Mouse (Mus musculus) olfactory bulb, adult 2 months (tissue): ENCODE measurements around the gene Ldlrap1. TPM values are rescaled to one million over a fixed set of nuclear protein-coding genes. Genes with fewer than 3 reads are reported as not detected.
A peak's percentile ranks its signal among the peaks of the same experiment; 100 is the strongest.

ENCODE experiments used
- H3K27ac ChIP-seq: fragments of 200-500 bp; 2 replicates; pipeline ENCODE4 v1.5.1; 2012; ENCODE audit warnings: low read depth, low read length; ENCODE audit not compliant: insufficient read depth
- H3K4me1 ChIP-seq: fragments of 200-500 bp; 2 replicates; pipeline ENCODE4 v1.6.1; 2012; ENCODE audit warnings: low read length; ENCODE audit not compliant: control insufficient read depth, insufficient read depth
- H3K4me3 ChIP-seq: fragments of 200-500 bp; 2 replicates; pipeline ENCODE4 v1.5.1; 2012; ENCODE audit warnings: mild to moderate bottlenecking, low read depth, low read length, moderate library complexity; ENCODE audit not compliant: insufficient read depth
- CTCF ChIP-seq: fragments of 200-500 bp; IDR thresholded peaks from 2 replicates; pipeline ENCODE4 v1.5.1; 2012; ENCODE audit warnings: low read depth, mild to moderate bottlenecking, low read length, moderate library complexity; ENCODE audit not compliant: insufficient read depth
- POLR2A ChIP-seq: fragments of 200-500 bp; IDR thresholded peaks from 2 replicates; pipeline ENCODE4 v1.6.1; 2012; ENCODE audit warnings: mild to moderate bottlenecking, low read depth, low read length, moderate library complexity; ENCODE audit not compliant: insufficient read depth
- WGBS: fragments of 180-500 bp; shearing (Covaris S2); methylation state at CpG from one replicate; pipeline ENCODE4 v1.1.7; 2018; 5-methylcytosine and 5-hydroxymethylcytosine counted together
- polyA plus RNA-seq: library from polyadenylated mRNA; stranded (reverse); fragments of >200 nt; gene quantifications from 2 replicates; pipeline ENCODE4 v1.2.4, GENCODE M21; 2012; ENCODE audit warnings: low replicate concordance; ENCODE audit not compliant: missing spikeins, insufficient read depth, insufficient read length

The Ldlrap1 gene
- polyA plus RNA-seq, 1 experiment = not detected

DNA sequence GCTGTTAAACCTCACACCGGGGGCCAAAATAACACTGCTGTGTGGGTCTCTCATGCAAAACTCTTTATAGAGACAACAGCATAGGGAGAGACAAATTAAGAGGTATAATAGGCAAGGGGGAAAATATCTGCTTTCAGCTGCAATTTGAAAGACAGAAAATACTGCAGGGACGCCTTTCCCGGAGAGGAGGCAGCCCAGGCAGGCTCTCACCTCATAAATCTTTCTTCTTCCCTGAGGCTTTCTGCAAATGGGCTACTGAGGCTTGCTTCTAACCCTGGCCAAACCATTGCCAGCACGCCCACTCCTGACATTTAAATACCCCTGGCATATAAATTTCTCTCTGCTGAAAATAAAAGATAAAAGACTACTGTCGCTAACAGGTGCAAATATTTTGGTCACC, 62.5 kb downstream of the Ldlrap1 start:
- TF ChIP-seq CTCF (no peak), POLR2A (no peak)
- H3K27ac ChIP-seq = no peak overlapping the region
- no peak overlapping the region for H3K4me3 ChIP-seq
- WGBS = 45% methylated on average over 5 of the region's 5 CpGs
- H3K4me1 ChIP-seq = peaks cover 29% of the 10 kb centered on the region

DNA sequence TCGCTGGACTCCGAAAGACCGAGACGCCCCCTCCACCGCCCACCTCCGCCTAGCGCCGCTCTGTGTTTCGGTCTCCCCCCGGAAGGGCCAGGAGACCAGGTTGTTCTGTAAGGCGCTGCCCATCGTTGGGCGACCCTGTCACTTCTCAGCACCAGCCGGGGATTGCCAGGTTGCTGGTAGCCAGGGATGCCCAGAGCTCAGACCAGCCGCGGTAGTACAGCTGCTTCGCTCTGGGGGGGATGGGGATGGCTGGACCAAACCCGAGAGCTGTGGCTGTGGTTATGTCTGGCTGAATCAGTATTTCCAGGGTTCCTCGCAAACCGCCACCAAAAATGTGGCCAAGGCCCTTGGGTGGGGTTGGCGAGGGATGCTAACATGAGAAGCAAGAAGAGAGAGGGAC, 63.2 kb downstream of the Ldlrap1 start:
- 2% methylated on average over 21 of the region's 21 CpGs for WGBS
- Histone ChIP-seq H3K4me1 (peaks cover 29% of the 10 kb centered on the region), H3K4me3 (peak overlapping the region; percentile 57), H3K27ac (0 out of 2 replicates have a peak overlapping the region, but pooled peaks have one; percentile 7)
- no peak for TF ChIP-seq CTCF
- TF ChIP-seq POLR2A = no peak

DNA sequence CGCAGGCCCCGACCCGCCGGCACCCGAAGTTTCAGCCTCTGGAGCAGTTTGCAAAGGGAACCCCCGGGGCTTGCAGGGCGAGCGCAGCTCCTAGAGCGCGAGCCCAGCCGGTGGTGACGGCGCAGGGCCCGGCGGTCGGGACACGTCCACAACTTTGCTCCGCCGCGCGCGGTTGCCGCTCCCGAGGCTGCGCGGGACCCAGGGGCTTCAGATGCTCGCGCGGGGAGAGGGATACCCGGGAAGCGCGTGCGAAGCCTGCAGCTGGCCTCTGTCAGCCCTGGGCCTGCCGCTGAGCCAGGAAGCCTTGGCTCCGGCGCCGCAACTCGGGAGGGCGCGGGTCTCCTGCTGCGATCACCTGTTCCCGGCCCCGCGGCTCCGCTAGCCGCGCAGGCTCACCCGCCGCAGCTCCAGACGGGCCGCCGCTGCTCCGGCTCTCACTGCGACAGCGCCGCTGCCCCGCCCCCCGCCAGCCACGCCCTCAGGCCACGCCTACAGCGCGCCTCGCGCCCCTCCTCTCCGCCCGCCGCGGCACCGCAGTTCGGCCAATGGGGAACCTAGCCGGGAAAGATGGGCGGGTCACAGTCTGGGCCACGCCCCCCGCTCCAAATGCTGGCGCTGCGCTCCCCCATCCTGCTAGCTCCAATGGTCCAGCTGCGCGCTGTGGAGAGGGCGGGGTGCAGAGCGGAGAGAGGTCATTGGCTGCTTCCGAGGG, 63.8 kb downstream of the Ldlrap1 start, which contains the start of gene Man1c1:
TSS of gene Man1c1 (minus strand) at position 456 of the 712 bp plus-strand sequence.
- peak within 1 kb of the TSS; percentile 57 for H3K4me3 ChIP-seq
- H3K27ac ChIP-seq = 0 out of 2 replicates have a peak within 1 kb of the TSS, but pooled peaks have one; percentile 7
- peaks cover 29% of the 10 kb centered on the region for H3K4me1 ChIP-seq
- TF ChIP-seq CTCF (no peak), POLR2A (peak; percentile 50)
- WGBS = under 1% methylated on average over 80 of the region's 81 CpGs

DNA sequence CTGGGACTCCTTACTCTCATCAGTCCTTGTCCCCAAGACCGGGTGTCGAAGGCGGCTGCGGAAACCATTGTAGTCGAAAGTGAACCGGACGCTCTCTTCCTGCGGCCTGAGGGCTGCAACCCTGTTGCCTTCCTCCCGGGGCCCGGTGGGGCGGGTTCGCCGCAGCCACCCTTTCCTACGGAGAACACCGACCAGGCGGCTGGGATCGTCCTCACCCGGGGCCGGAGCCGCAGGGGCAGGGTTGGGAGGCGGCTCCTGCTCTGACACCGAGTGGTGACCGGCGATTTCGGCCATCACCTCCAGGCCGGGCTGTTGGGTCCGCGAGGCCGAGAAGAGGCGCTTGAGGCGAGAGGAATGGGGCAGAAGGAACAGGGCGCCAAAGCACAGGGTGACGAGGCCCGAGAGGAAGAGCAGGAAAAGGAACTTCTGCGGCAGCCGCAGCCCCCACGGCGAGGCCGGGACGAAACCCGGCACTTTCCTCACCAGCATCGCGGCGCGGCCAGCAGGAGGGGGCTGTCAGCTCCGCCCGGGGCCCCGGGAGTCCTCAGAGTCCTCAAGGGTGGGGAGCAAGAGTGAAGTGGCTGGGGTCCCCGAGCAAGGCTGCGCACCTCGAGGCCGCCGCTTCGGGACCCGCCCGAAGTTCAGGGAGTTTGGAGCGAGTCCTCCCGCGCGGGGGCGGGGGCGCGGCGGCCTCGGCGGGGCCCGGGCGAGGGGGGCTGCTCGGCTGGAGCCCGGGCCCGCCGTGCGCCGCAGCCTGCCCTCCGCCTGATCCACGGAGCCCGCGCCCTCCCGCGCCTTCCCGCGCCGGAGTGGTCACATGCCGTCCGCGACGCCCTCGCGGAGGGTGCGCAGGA, 64.6 kb downstream of the Ldlrap1 start:
- TF ChIP-seq POLR2A = no peak
- no peak for TF ChIP-seq CTCF
- peak overlapping the region; percentile 57 for H3K4me3 ChIP-seq
- H3K4me1 ChIP-seq = peaks cover 29% of the 10 kb centered on the region
- H3K27ac ChIP-seq = no peak overlapping the region
- WGBS = 2% methylated on average over 90 of the region's 90 CpGs

DNA sequence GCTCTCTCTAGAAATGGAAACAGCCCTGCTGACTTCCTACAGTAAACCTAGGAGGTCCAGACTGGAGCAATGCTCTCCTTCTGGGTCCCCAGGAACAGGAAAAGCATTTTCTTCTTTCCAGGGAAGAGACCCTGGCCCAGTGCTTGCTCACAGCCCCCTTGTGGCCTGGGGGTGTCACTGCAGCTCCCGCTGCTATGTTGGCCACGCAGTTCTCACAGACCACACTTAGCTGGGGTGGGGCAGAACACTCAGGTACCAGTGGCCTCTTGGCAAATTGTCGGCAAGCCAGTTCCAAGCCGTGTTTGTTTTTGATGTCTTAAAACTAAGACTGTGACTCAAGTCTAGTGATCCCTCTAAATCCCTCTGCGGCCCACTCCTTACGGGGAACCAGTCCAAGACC, 65.9 kb downstream of the Ldlrap1 start:
- no peak overlapping the region for H3K27ac ChIP-seq
- peaks cover 29% of the 10 kb centered on the region for H3K4me1 ChIP-seq
- H3K4me3 ChIP-seq = peak overlapping the region; percentile 11; the same call in 1 of the 2 replicates
- 23% methylated on average over 6 of the region's 6 CpGs for WGBS
- TF ChIP-seq POLR2A (no peak), CTCF (peak; percentile 86)

DNA sequence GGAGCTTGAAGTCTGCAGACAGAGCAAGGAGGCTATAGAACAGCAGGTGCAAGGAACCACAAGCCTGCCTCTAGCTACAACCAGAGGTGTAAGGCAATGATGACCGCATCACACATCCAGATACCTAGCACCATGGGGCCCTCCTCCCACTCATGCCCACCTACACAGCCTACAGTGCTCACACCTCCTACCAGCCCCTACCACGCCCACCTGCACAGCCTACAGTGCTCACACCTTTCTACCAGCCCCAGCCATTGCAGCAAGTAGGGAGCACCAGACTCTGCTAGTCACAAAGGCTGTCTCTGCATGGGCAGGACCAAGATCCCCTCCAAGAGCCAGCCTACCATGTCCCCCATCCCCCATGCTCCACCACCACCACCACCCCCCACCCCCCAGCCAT, 66.9 kb downstream of the Ldlrap1 start:
- Histone ChIP-seq H3K27ac (no peak overlapping the region), H3K4me1 (peaks cover 29% of the 10 kb centered on the region), H3K4me3 (no peak overlapping the region)
- TF ChIP-seq CTCF (no peak), POLR2A (no peak)
- 89% methylated on average over 2 of the region's 2 CpGs for WGBS

DNA sequence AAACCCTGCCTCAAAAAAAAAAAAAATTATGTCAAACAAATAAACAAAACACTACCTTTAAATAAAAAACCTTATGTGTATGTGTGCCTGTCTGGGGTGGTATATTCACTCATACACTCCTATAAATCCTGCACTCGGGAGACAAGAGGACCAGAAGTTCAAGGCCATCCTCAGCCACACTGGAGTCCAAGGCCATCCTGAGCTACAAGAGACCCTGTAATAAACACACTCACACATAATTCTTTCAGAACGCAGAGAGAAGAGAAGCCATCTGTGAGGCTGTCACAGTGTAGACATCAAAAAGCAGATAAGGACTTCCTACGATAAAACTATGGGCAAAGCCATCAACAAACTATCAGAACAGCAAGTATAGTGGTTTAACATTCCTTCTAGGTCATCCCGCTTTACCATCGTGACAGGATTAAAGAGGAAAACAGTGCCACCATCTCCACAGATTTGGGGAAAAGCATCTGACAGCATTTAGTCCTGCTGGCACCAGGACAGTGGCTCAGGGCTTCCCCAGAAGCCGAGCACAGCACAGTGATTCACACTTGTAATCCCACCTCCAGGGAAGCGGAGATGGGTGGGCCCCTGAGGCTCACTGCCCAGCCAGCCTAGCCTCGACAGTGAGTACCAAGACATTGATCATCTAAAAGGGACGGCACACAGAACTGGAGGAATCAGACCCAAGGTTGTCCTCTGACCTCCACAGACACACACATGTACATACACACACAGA, 74.5 kb downstream of the Ldlrap1 start:
- no peak overlapping the region for H3K27ac ChIP-seq
- H3K4me1 ChIP-seq = no peaks in the 10 kb centered on the region
- WGBS = 90% methylated on average over 9 of the region's 9 CpGs
- no peak overlapping the region for H3K4me3 ChIP-seq
- TF ChIP-seq POLR2A (no peak), CTCF (no peak)

DNA sequence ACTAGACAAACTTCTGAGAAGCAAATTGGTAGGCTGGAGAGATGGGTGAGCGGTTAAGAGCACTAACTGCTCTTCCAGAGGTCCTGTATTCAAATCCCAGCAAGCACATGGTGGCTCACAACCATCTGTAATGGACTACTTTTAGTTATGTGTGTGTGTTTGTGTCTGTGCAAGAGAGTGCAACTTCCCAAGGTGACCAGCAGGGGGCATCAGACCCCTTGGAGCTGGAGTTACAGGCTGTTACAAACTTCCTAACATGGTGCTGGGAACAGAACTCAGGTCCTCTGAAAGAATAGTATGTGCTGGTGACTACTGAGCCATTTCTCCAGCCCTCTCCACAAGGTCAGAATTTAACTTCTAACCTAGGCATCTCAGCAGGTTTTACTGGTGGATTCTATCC, 75.4 kb downstream of the Ldlrap1 start:
- no peak overlapping the region for H3K27ac ChIP-seq
- H3K4me1 ChIP-seq = no peaks in the 10 kb centered on the region
- 100% methylated on average over 1 of the region's 1 CpGs for WGBS
- H3K4me3 ChIP-seq = no peak overlapping the region
- no peak for TF ChIP-seq POLR2A
- TF ChIP-seq CTCF = no peak

Other genes starting within 250 kb of the Ldlrap1 start
- gene Mtfr1l, start 232.6 kb downstream of the Ldlrap1 start, polyA plus RNA-seq = not detected in 2 replicates
- not detected in 2 replicates for gene Selenon, start 215.9 kb downstream of the Ldlrap1 start, polyA plus RNA-seq
- gene Man1c1, start 63.7 kb downstream of the Ldlrap1 start, polyA plus RNA-seq = not detected in 2 replicates
- not detected in 2 replicates for gene Maco1, start 85.3 kb upstream of the Ldlrap1 start, polyA plus RNA-seq
- gene Rhd, start 96.5 kb upstream of the Ldlrap1 start, polyA plus RNA-seq = not detected in 2 replicates
- not detected in 2 replicates for gene Tmem50a, start 147.0 kb upstream of the Ldlrap1 start, polyA plus RNA-seq
- 408 and 522 TPM in 2 replicates for gene Rsrp1, start 155.6 kb upstream of the Ldlrap1 start, polyA plus RNA-seq
- 295 TPM in 1 of 2 replicates, not detected in the other for gene Syf2, start 162.9 kb upstream of the Ldlrap1 start, polyA plus RNA-seq